Comparison of ENCODE assay signal across 12 mouse cellular contexts in the genomic region with DNA sequence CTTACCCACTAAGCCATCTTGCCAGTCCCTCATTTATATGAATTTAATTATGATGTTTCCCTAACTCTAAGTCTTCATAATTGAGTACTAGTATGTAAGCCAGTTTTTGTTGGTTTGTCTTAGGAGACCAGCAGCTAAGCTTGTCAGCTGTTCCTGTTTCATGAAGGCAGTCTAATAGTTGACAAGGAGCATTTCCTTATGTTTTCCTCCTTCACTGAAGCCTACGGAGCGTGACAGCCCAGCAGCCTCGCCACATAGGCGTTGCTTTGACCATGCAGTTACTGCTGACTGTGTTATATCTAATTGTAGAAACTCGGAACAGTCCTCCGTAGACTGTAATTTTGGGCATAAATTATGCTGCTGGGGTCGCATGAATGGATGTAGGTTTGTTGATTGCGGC.
"Had no signal": no experiment of that assay in that cellular context is flagged by ENCODE, and none has a peak within 500 bp of the region (broad histone marks: within the 10 kb centered on the region; RNA-seq: fewer than 3 reads in every experiment).

No protein-coding gene starts in this region.

- H3K4me2 ChIP-seq: limb, embryonic 12.5 days; liver, embryonic 13.5 days; midbrain, embryonic 15.5 days had no signal

- H3K27ac ChIP-seq: layer of hippocampus, adult 2 months; limb, embryonic 12.5 days; liver, embryonic 13.5 days; midbrain, embryonic 15.5 days had no signal

- H3K9me3 ChIP-seq: liver, embryonic 13.5 days; midbrain, embryonic 15.5 days had no signal

- DNase-seq: kidney, postnatal 10 days; liver; liver, embryonic 13.5 days; right cerebral cortex, postnatal 14 days; thymus, adult 18-20 months; thymus, postnatal 14 days had no signal

- H3K27me3 ChIP-seq: liver, embryonic 13.5 days; midbrain, embryonic 15.5 days had no signal

- H3K9ac ChIP-seq: limb, embryonic 12.5 days; liver, embryonic 13.5 days; liver, postnatal 0 days; midbrain, embryonic 15.5 days had no signal

- H3K4me1 ChIP-seq: liver, embryonic 13.5 days had no signal

- H3K4me3 ChIP-seq: layer of hippocampus, adult 2 months; limb, embryonic 12.5 days; liver, embryonic 13.5 days; midbrain, embryonic 15.5 days had no signal

- ATAC-seq: inflammation-experienced regulatory T-cells, adult 6 months; intestine, postnatal 0 days had no signal

- H3K36me3 ChIP-seq: limb, embryonic 12.5 days; liver, embryonic 13.5 days; midbrain, embryonic 15.5 days had no signal
